Mouse (Mus musculus) gastrocnemius, postnatal 25 days (tissue): ENCODE data around the gene Pxt1. TPM values are rescaled to one million over a fixed set of nuclear protein-coding genes. Genes with fewer than 3 reads are reported as not detected.
"Not testable (repeated sequence)": the region's sequence is repeated elsewhere in the genome, so short reads cannot be mapped to it uniquely, and the experiment has no call there.

Experiments used
- DNase-seq: peaks from one replicate; pipeline ENCODE4 v3.0.0; 2022
- long read RNA-seq, 2 experiments: library from polyadenylated mRNA; stranded (forward); transcript quantifications; one replicate each; pipeline ENCODE4 v2.0.0; 2021
- total RNA-seq, 2 experiments: library from RNA; stranded (reverse); gene quantifications; 1 replicate in 1 of 2; 2 replicates in 1 of 2; pipeline ENCODE4 v1.2.3; 2021

The Pxt1 gene
- total RNA-seq: not detected
- long read RNA-seq, experiment 1: 0 reads
- long read RNA-seq, experiment 2: 0 reads

GRCm38 (mm10) chr17:28943740-28944139, at the start of gene Pxt1:
Pxt1 (minus strand) TSS chr17:28943840.
- DNase-seq: no peak

DNA sequence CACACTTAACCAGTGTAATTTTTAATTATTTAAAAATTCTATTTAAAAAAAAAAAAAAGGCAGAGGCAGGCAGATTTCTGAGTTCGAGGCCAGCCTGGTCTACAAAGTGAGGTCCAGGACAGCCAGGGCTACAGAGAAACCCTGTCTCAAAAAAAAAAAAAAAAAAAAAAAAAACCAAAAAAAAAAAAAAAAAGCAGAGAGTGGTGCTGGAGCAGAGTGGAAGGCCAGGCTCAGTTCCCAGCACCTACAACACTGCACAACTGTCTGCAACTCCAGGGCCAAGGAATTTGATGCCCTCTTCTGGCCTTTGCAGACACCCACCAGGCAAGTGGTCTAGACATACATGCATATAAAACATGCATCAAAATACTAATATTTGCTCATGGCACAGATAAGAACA, 49.4 kb upstream of the Pxt1 start:
- not testable (repeated sequence) for DNase-seq

DNA sequence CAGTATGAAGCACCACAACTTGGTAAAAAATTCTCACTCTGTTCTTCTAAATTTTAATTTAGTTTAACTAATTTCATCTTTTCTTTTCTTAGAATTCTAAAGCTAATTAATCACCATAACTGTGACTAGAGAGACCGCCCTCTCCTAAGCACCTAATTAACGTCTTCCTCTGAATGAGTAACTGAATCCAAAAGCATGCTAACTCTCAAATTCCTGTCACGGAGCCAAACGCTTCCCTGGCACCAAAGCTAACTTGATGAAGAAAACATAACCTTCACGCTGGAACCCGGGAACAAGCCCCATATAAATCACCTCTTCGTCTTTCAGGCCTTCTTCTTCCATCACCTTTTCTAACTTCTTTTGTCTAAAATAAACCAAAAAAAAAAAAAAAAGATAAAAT, 48.5 kb upstream of the Pxt1 start:
- DNase-seq: no peak

- no peak for DNase-seq
Measured at GRCm38 (mm10) chr17:28991286-28991685, 47.6 kb upstream of the Pxt1 start.

- no peak for DNase-seq
Measured at GRCm38 (mm10) chr17:28990060-28990459, 46.4 kb upstream of the Pxt1 start.

- no peak for DNase-seq
Measured at GRCm38 (mm10) chr17:28988996-28989395, 45.4 kb upstream of the Pxt1 start.

GRCm38 (mm10) chr17:28988291-28988690, 44.7 kb upstream of the Pxt1 start:
- DNase-seq: no peak

GRCm38 (mm10) chr17:28987713-28988112, 44.1 kb upstream of the Pxt1 start:
- DNase-seq: no peak

- DNase-seq: no peak
Measured at GRCm38 (mm10) chr17:28986833-28987232, 43.2 kb upstream of the Pxt1 start.

DNA sequence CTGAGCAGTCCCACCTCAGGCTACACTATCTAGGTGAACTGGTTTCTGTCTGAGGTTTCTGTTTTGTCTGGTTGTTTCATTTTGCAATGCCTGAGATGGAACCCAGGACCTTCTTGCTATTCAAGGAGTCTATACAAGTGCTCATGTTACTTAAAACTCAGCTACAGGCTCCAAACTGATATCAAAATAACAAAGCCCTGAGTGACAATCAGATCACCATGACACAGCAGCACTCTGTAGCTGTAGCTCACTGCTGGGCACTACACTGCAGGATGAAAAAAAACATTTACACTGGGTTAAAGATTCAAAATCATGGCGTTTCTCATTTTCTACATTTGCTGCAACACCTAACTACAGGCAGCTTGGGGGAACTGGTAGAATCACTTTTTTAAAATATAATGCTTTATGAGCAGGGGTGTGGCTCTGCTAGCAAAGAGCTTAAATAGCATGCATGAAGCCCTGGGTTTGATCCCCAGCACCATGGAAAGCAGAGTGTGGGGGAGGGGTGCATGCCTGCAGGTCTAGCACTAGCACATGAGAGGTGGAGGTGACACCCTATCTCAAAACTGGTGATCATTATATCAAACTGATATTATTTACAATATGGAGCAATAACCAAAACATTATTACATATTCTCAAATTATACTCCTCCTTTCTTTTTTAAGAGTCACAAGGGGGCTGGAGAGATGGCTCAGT, 41.2 kb upstream of the Pxt1 start:
- no peak for DNase-seq

GRCm38 (mm10) chr17:28982591-28982990, 39.0 kb upstream of the Pxt1 start:
- no peak for DNase-seq

GRCm38 (mm10) chr17:28981081-28981480, 37.4 kb upstream of the Pxt1 start:
- no peak for DNase-seq

- no peak for DNase-seq
Measured at GRCm38 (mm10) chr17:28979091-28979490, 35.5 kb upstream of the Pxt1 start.

DNA sequence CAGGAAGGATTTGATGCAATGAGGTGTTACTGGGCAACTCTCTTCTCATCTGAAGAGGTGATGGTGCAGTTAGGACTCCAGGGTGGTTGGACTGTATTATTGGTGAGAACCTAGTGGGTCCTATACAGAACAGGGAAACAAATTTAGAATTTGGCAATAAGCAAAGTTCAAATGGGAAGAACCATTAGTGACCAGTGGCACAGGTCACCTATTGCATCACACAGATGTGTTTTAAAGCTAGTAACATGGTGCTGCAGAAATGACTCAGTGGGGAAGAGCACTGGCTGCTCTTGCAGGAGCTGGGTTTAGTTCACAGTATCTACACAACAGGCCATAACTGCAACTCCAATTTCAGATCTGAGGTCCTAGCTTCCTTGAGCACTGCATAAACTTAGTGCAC, 26.5 kb upstream of the Pxt1 start:
- no peak for DNase-seq

- DNase-seq: no peak
Measured at GRCm38 (mm10) chr17:28967021-28967610, 23.5 kb upstream of the Pxt1 start.

DNA sequence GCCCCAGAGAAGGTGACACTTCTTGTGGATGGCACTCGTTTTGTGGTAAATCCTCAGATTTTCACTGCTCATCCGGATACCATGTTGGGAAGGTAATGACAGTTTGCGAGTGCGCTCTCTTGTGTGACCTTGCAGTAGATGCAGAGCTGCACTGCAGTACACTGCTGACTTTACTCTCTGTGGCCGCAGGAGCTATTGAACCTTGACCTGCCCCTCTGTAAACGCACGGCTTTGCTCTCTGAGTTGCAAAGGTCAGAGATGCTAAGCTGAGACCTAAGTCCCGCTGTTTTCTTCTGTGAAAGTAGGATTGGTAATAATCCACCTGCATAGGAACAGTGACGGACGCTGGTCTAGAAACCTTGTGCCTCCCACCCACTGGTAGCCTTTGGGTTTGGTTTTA, 18.0 kb upstream of the Pxt1 start:
- DNase-seq: no peak

DNA sequence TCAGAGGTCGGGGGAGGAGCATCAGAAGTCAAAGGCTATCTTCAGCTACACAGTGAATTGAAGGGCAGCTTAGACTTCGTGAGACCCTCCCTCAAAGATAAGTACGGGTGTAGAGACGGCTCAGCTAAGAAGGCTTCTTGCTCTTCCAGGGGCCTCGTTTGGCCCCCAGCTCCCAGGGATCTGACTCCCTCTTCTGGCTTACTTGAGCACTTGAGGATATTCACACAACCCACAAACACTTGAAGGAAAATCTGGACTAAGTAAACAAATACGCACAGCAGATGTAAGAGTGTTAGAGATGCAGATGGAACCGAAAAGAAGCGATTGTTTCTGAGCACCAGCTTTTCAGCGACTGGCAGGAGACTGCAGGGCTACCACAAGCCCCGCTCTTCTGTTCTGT, 17.0 kb upstream of the Pxt1 start:
- DNase-seq: no peak

GRCm38 (mm10) chr17:28954416-28954815, 10.8 kb upstream of the Pxt1 start:
- DNase-seq: no peak

- no peak for DNase-seq
Measured at GRCm38 (mm10) chr17:28953251-28953650, 9.6 kb upstream of the Pxt1 start.

DNA sequence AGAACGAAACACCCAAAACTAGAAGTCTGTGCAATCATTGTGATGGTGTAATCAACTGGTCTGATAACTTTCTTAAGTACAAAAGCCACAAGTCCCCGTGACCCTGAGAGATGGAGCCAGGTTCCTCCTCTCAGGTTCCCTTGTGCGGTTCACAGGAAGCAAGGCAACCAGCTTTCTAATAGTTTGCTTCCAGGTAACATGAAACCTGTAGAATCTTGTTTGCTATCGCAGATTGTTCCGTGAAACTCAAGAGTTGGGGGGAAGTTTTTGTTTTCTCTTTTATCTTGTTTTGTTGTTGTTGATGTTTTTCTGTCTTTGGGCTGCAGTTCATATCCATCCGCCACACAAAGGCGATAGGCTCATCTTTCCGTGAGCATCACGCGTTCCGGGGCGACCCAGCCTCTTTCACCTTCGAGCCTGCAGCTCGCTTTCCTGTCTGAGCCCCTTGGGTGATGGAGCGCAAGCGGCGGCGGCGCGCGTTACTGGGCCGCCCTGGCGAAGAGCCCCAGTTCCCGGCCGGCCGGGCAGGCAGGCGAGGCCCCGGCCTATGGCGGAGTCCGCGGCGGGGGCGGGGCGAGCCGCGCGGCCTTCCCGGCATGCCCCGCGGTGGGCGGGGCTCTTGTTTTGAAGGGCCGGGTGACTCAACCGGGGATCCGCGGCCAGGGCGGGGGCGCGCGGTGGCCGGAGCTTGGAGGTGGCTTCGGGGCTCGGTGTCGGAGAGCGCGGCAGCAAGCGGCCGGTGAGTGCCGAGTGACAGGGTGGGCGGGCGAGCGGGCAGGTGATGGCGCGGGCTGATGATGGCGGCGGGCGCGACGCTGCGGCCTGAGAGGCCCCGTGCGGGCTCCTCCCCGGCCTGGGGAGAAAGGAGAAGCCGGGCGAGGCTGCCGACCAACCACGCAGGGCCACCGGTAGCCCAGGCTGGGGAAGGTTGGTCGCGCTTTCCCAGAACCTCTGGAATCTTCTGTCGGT, 8.5 kb upstream of the Pxt1 start, which contains the start of gene Kctd20:
Gene Kctd20, plus strand, starts transcription at position 120 of the 969 bp plus-strand sequence.
- peak; percentile 95 for DNase-seq

DNA sequence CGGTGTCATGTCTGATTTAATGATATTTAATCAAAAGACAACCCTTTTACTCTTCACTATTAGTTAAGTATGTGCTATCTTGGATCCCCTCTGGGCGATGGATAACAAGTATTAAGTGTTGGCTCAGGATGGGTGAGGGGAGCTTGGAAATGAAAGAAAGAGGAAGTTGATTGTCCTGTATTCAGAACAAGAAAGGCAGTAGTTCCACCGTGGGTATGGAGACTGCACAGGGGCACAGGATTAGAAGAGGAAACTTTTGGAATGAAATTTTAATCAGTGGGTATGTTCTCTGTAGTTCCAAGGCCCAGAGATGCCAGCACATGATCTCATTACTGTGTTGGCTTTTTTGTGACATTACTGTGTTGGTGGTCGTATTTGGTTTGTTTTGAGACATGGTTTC, 7.1 kb upstream of the Pxt1 start:
- DNase-seq: no peak

DNA sequence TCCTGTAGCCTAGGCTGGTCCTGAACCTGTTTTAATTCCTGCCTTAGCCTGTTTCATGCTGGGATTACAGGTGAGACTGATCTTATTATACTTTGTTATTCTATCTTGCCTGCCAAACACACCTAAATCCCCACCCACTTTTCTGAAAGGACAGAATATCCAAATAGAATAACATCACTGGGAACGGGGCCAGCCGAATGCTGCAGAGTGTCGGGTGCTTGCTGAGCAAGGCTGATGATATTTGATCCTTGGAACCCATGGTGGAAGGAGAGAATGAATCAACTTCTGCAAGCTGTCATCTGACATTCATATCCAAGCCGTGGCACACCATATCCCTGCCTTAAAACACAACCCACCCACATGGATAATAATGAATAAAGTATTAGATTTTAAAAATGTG, 5.0 kb upstream of the Pxt1 start:
- DNase-seq: no peak
